Mouse (Mus musculus) hindbrain, embryonic 13.5 days (tissue): Measurements from ENCODE around the gene Unk. TPM values are rescaled to one million over a fixed set of nuclear protein-coding genes. Genes with fewer than 3 reads are reported as not detected.

Source experiments
- ATAC-seq: fragments of 200-750 bp; cut with Nextera tagmentation; 2 replicates; pipeline ENCODE4 v1.8.0; 2017; ENCODE audit warnings: moderate TSS enrichment; ENCODE audit not compliant: low FRiP score
- H3K27ac ChIP-seq: fragments of 300-500 bp; sonication (generic); 2 replicates; pipeline ENCODE4 v1.5.1; 2015; ENCODE audit warnings: inconsistent platforms, mild to moderate bottlenecking, moderate library complexity
- H3K27me3 ChIP-seq: fragments of 300-500 bp; sonication (generic); 2 replicates; pipeline ENCODE4 v1.6.1; 2015; ENCODE audit warnings: mild to moderate bottlenecking, inconsistent platforms
- H3K36me3 ChIP-seq: fragments of 300-500 bp; sonication (generic); 2 replicates; pipeline ENCODE4 v1.6.1; 2015; ENCODE audit warnings: mild to moderate bottlenecking, inconsistent platforms
- H3K4me1 ChIP-seq: fragments of 300-500 bp; sonication (generic); replicated peaks from 2 replicates; pipeline ENCODE4 v1.6.1; 2015; ENCODE audit warnings: inconsistent platforms
- H3K4me2 ChIP-seq: fragments of 300-500 bp; sonication (generic); 2 replicates; pipeline ENCODE4 v1.6.1; 2015; ENCODE audit warnings: inconsistent platforms, mild to moderate bottlenecking, moderate library complexity
- H3K4me3 ChIP-seq: fragments of 300-500 bp; sonication (generic); 2 replicates; pipeline ENCODE4 v1.5.1; 2015; ENCODE audit warnings: mild to moderate bottlenecking, inconsistent platforms
- H3K9ac ChIP-seq: fragments of 300-500 bp; sonication (generic); 2 replicates; pipeline ENCODE4 v1.6.1; 2015; ENCODE audit warnings: mild to moderate bottlenecking, inconsistent platforms
- H3K9me3 ChIP-seq: fragments of 300-500 bp; sonication (generic); 2 replicates; pipeline ENCODE4 v1.6.1; 2016; ENCODE audit warnings: inconsistent platforms
- WGBS: fragments of 180-500 bp; shearing (Covaris S2); methylation state at CpG from one replicate; pipeline ENCODE4 v1.1.7; 2015; 5-methylcytosine and 5-hydroxymethylcytosine counted together
- polyA plus RNA-seq: library from polyadenylated mRNA; unstranded; fragments of >200 nt; fragmentation: Nextera tagmentation; extraction: Ambion mirVana; gene quantifications from 2 replicates; pipeline ENCODE4 v1.2.1, GENCODE M21; 2015

Unk gene
- polyA plus RNA-seq, 1 experiment from 2014 or later: 33.8 TPM

- Histone ChIP-seq H3K27ac (no peak overlapping the region), H3K9me3 (no peaks in the 10 kb centered on the region), H3K4me3 (peak overlapping the region; percentile 40), H3K27me3 (peaks cover 70% of the 10 kb centered on the region), H3K9ac (peak overlapping the region; percentile 63), H3K4me2 (peak overlapping the region; percentile 57), H3K36me3 (no peaks in the 10 kb centered on the region), H3K4me1 (peaks cover 47% of the 10 kb centered on the region)
- WGBS: 1% methylated on average over 34 of the region's 35 CpGs
- ATAC-seq: no peak
Measured at GRCm38 (mm10) chr11:116110131-116110530, 80.0 kb downstream of the Unk start.

GRCm38 (mm10) chr11:116110540-116110939 lies 80.4 kb downstream of the Unk start:
- no peaks in the 10 kb centered on the region for H3K36me3 ChIP-seq
- peaks cover 68% of the 10 kb centered on the region for H3K27me3 ChIP-seq
- no peak overlapping the region for H3K27ac ChIP-seq
- peak overlapping the region; percentile 57 for H3K4me2 ChIP-seq
- peaks cover 47% of the 10 kb centered on the region for H3K4me1 ChIP-seq
- H3K4me3 ChIP-seq: peak overlapping the region; percentile 40
- 35% methylated on average over 10 of the region's 10 CpGs for WGBS
- ATAC-seq: no peak
- no peaks in the 10 kb centered on the region for H3K9me3 ChIP-seq
- H3K9ac ChIP-seq: peak overlapping the region; percentile 63; the same call in 1 of the 2 replicates

Other genes starting within 250 kb of the Unk start
- gene Caskin2, start 216.7 kb upstream of the Unk start, polyA plus RNA-seq: 11.6 and 11.8 TPM in 2 replicates
- gene Tsen54, start 215.6 kb upstream of the Unk start, polyA plus RNA-seq: 24.5 and 25.4 TPM in 2 replicates
- gene Llgl2, start 206.3 kb upstream of the Unk start, polyA plus RNA-seq: 1.00 and 2.2 TPM in 2 replicates
- gene Myo15b, start 171.9 kb upstream of the Unk start, polyA plus RNA-seq: not detected in 2 replicates
- gene Smim5, start 130.4 kb upstream of the Unk start, polyA plus RNA-seq: 2.0 and 2.7 TPM in 2 replicates
- gene Smim6, start 118.3 kb upstream of the Unk start, polyA plus RNA-seq: 0.88 and 1.0 TPM in 2 replicates
- 49.9 and 55.3 TPM in 2 replicates for gene Sap30bp, start 97.0 kb upstream of the Unk start, polyA plus RNA-seq
- gene Recql5, start 96.8 kb upstream of the Unk start, polyA plus RNA-seq: 25.0 and 25.9 TPM in 2 replicates
- 0.88 and 1.3 TPM in 2 replicates for gene Itgb4, start 55.6 kb upstream of the Unk start, polyA plus RNA-seq
- 64.3 and 65.5 TPM in 2 replicates for gene Galk1, start 17.6 kb upstream of the Unk start, polyA plus RNA-seq
- 2,444 and 2,571 TPM in 2 replicates for gene H3f3b, start 2.4 kb upstream of the Unk start, polyA plus RNA-seq
- 1.5 and 2.0 TPM in 2 replicates for gene Unc13d, start 47.6 kb downstream of the Unk start, polyA plus RNA-seq
- 129 and 133 TPM in 2 replicates for gene Wbp2, start 56.7 kb downstream of the Unk start, polyA plus RNA-seq
- 3.9 and 4.5 TPM in 2 replicates for gene Trim47, start 96.9 kb downstream of the Unk start, polyA plus RNA-seq
- 1.9 and 2.3 TPM in 2 replicates for gene Trim65, start 100.8 kb downstream of the Unk start, polyA plus RNA-seq
- 76.4 and 78.2 TPM in 2 replicates for gene Mrpl38, start 108.5 kb downstream of the Unk start, polyA plus RNA-seq
- gene Fbf1, start 137.8 kb downstream of the Unk start, polyA plus RNA-seq: 64.4 and 69.5 TPM in 2 replicates
- 87.7 and 91.7 TPM in 2 replicates for gene Ten1, start 168.5 kb downstream of the Unk start, polyA plus RNA-seq
- gene Acox1, start 168.7 kb downstream of the Unk start, polyA plus RNA-seq: 53.2 and 54.6 TPM in 2 replicates
- gene Evpl, start 207.8 kb downstream of the Unk start, polyA plus RNA-seq: 0.35 and 0.43 TPM in 2 replicates
- 63.7 and 64.4 TPM in 2 replicates for gene Srp68, start 243.9 kb downstream of the Unk start, polyA plus RNA-seq